ENCODE assay signal across 8 mouse cellular contexts in genomic region chr13:100616181-100617087, GRCm38 (mm10). TPM values are rescaled to one million over a fixed set of nuclear protein-coding genes. Genes with fewer than 3 reads are reported as not detected.
DNase-seq lines count a peak whose midpoint lies in the region; ATAC-seq and TF ChIP-seq lines count a peak whose summit lies in the region.

Marveld2 (minus strand) TSS chr13:100616971.

- H3K4me3 ChIP-seq in forebrain, embryonic 14.5 days (ENCODE audit: low read depth, low read length), result peak within 1 kb of the TSS; percentile 45
- H3K4me3 ChIP-seq in hindbrain, embryonic 12.5 days, result peak within 1 kb of the TSS; percentile 54
- peak within 1 kb of the TSS; percentile 57 for H3K4me3 ChIP-seq in left cerebral cortex, adult 2 months

- peaks cover 4% of the 10 kb centered on the region for H3K27me3 ChIP-seq in forebrain, embryonic 14.5 days (replicated peaks; ENCODE audit: control insufficient read depth, insufficient read depth, low read length)
- peaks cover 25% of the 10 kb centered on the region for H3K27me3 ChIP-seq in hindbrain, embryonic 12.5 days

- ATAC-seq in forebrain, embryonic 14.5 days, result peak; percentile 56
- peak; percentile 81 for ATAC-seq in hindbrain, embryonic 12.5 days (ENCODE audit: low FRiP score)

- peak within 1 kb of the TSS; percentile 69 for H3K9ac ChIP-seq in forebrain, embryonic 14.5 days (ENCODE audit: low read length)
- peak within 1 kb of the TSS; percentile 58 for H3K9ac ChIP-seq in hindbrain, embryonic 12.5 days

- no peaks in the 10 kb centered on the region for H3K9me3 ChIP-seq in forebrain, embryonic 14.5 days (replicated peaks; ENCODE audit: control insufficient read depth, low read length)
- H3K9me3 ChIP-seq in hindbrain, embryonic 12.5 days (replicated peaks), result no peaks in the 10 kb centered on the region

- intact Hi-C loops in left cerebral cortex, adult 2 months (cut with DNase I), result loop anchor here (1.0 to 10.0 kb wide), 2 partner anchors 124 to 502 kb away; partner anchors contain the start of gene Gtf2h2

- WGBS in forebrain, embryonic 14.5 days, result 1% methylated on average over 68 of the region's 77 CpGs
- WGBS in hindbrain, embryonic 12.5 days, result 2% methylated on average over 77 of the region's 77 CpGs

- H3K36me3 ChIP-seq in forebrain, embryonic 14.5 days (ENCODE audit: control insufficient read depth, insufficient read depth, low read length), result peaks cover 31% of the 10 kb centered on the region
- H3K36me3 ChIP-seq in hindbrain, embryonic 12.5 days, result peaks cover 21% of the 10 kb centered on the region

- H3K4me2 ChIP-seq in forebrain, embryonic 14.5 days (ENCODE audit: low read length), result peak within 1 kb of the TSS; percentile 92
- peak within 1 kb of the TSS; percentile 82 for H3K4me2 ChIP-seq in hindbrain, embryonic 12.5 days (replicated peaks)

- TF ChIP-seq CTCF in left cerebral cortex, adult 2 months (IDR thresholded peaks at IDR 0.05), result no peak; the same call in 1 of the 2 replicates

- no peak within 1 kb of the TSS for H3K27ac ChIP-seq in forebrain, embryonic 14.5 days (ENCODE audit: low read depth, low read length)
- H3K27ac ChIP-seq in hindbrain, embryonic 12.5 days, result no peak within 1 kb of the TSS
- H3K27ac ChIP-seq in left cerebral cortex, adult 2 months, result peak within 1 kb of the TSS; percentile 67

- peak; percentile 26 for DNase-seq in ES-CJ7 (ENCODE audit: low read depth, low spot score)
- DNase-seq in cerebellum, adult 11 months, result peak; percentile 76
- DNase-seq in forebrain, embryonic 14.5 days (ENCODE audit: low spot score), result peak; percentile 12
- DNase-seq in left cerebral cortex, adult 2 months (ENCODE audit: extremely low spot score in 1 of 2, low spot score in 2 of 2), result peak; percentile 42 to 50
- peak; percentile 72 for DNase-seq in lung, postnatal 36 days
- DNase-seq in retina, postnatal 7 days (ENCODE audit: low read depth, low spot score), result peak; percentile 14
- peak; percentile 75 for DNase-seq in urinary bladder, postnatal 14 days (ENCODE audit: low spot score)

- H3K4me1 ChIP-seq in forebrain, embryonic 14.5 days (ENCODE audit: control insufficient read depth, insufficient read depth, low read length), result no peaks in the 10 kb centered on the region
- H3K4me1 ChIP-seq in hindbrain, embryonic 12.5 days, result peaks cover 8% of the 10 kb centered on the region; the same call in 1 of the 2 replicates

RNA-seq across cellular contexts. Expression of gene Marveld2, which starts in this region (rescaled TPM):
- 1.2 and 1.8 TPM in 2 replicates for polyA plus RNA-seq in forebrain, embryonic 14.5 days (2014; fragmentation: Nextera tagmentation; extraction: Ambion mirVana)
- 3.4 and 4.2 TPM in 2 replicates for polyA plus RNA-seq in hindbrain, embryonic 12.5 days (2016; fragmentation: Nextera tagmentation; extraction: Ambion mirVana)
- 1 to 10 TPM; 1.6 to 1.9 TPM for total RNA-seq in left cerebral cortex, adult 2 months (2021)

Comparison
In these comparisons a context has a peak if more than half of its experiments do, and no peak if none do; other contexts are left out.
1. DNase-seq: peak in every context shown above with its lines; median percentile 76 in cerebellum, adult 11 months; 75 in urinary bladder, postnatal 14 days; 72 in lung, postnatal 36 days; 46 in left cerebral cortex, adult 2 months; 26 in ES-CJ7; 14 in retina, postnatal 7 days; 12 in forebrain, embryonic 14.5 days.